Mouse (Mus musculus) gastrocnemius, postnatal 10 days (tissue): ENCODE results near the gene Siva1. TPM values are rescaled to one million over a fixed set of nuclear protein-coding genes. Genes with fewer than 3 reads are reported as not detected.

Source experiments
- DNase-seq: peaks from one replicate; pipeline ENCODE4 v3.0.0; 2021; ENCODE audit warnings: mixed read lengths
- total RNA-seq, 2 experiments: library from RNA; stranded (reverse); gene quantifications; 2 replicates each; pipeline ENCODE4 v1.2.3; 2021

Gene Siva1
- total RNA-seq, 2 experiments from 2014 or later: 27.2 to 28.1 TPM

GRCm38 (mm10) chr12:112659109-112659508, 14.6 kb downstream of the Siva1 start:
- peak; percentile 89 for DNase-seq

DNA sequence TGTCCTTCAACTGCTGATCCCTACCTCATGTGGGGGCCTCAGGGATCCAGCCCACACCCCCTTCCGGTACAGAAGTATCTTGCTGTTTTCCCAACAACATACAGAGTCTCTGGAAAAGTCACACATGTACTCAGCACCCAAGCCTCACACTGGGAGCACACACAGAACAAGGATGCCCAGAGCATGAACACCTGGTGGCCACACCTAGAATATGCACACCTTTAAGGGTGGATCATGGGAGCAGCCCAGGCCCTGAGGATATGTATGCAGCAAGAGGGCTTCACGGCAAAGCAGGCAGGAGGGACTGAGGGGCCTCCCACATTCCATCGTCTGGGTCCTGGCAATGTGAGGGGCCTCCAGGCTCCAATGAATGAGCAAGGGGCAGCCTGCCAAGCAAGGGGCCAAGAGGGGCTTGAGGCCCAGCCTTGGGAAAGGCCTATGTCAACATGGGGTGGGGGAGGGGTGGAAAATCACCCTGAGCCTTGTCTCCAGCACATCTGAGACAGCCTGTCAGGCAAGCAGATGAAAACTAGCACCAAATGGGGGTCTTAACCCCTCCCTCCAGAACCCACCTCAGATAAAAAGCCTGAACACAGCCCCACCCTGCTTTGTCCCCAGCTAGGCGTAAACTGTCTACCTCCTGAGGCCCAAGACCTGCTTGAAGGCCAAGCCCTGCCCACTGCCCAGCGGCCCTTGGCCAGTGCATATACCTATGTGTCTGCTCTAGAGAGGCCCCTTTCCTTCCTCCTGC, 16.3 kb downstream of the Siva1 start:
- DNase-seq: no peak

DNA sequence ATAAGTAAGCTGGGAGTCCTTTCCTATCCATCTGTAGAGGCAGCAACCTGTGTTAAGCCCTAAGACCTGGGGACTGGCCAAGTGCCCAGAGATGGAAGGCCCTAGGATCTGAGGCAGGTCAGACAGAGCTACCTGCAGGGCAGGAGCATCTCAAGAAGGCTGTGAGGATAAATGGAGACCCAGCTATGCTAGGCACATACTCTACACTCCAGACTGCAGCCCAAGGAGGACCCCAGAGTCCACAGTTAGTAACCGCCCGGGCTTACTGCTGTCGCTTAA, 16.8 kb downstream of the Siva1 start:
- no peak for DNase-seq

DNA sequence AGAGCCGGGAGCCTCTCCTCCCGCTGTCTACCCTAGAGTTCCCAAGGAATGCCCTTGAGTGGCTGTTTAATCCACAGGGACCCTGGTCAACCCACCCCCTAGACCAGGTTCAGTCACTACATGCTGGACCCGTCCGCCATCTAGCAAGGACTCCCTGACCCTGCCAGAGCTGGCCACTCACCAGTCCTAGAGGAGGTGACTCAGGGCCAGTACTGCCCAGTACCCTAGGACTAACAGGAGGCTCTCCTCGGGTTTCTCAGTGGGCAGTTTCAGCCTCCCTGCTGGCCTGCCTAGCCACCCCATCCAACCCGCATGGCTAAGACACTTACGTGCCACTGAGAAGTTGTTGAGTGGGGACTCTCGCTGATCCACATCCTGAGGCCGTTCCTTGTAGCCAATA, 17.4 kb downstream of the Siva1 start:
- no peak for DNase-seq

DNA sequence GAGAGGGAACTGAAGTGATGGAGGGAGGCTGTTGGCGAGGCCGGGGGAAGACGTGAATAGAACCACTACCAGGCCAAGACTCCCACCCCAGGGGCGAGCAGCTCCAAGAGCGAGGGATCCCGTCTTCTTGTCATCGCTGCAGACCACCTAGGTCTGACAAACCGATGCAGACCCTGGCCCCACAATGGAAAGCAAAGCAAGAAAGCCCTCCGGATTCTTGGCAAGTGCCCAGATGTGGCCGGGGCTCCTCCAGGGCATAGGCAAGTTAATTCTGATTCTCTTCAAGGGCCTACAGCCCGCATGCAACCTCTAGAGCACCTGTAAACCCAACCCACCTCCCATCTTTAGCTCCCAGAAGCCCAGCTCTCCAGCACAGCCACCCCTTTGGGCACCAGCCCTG, 18.8 kb downstream of the Siva1 start:
- no peak for DNase-seq

DNA sequence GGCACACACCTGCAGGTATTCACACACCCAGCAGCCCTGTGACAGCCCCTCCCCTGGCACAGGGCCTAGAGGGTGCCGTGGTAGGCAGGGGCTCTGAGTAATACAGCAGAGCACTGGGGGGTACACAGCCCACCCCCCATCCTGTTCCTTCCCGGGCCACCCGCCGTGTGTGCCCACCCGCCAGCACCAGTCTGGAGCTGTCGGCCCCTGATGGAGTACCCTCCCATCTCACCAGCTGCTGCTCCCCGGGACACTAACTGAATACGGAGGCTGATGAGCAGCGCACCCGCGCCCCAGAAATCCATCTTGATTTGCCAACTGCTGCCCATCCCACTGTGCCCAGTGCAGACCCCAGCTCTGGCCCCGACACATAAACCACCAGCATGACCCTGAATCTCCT, 19.2 kb downstream of the Siva1 start:
- DNase-seq: no peak

GRCm38 (mm10) chr12:112664124-112664523, 19.6 kb downstream of the Siva1 start:
- DNase-seq: no peak

- no peak for DNase-seq
Observed at GRCm38 (mm10) chr12:112664656-112665055, 20.2 kb downstream of the Siva1 start.

DNA sequence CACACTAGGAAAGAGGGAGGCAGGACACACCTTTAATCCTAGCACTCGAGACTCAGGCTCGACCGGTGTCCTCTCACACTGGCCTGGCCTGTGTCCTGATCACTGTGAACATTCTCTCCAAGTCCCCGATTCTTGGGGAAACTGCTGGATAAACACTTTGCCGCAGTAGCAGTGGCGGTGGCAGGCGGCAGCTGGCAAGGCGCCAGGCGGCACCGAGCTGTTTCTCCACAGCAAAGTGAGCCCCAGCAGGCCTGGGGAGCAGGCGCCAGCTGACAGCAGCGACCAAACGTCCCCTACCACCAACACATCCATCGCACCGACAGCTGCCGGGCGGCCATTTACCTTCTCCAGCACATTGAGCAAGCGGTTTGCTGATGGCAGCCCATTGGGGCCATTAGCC, 21.0 kb downstream of the Siva1 start:
- peak; percentile 78 for DNase-seq

- no peak for DNase-seq
Observed at GRCm38 (mm10) chr12:112665881-112666544, 21.5 kb downstream of the Siva1 start.

GRCm38 (mm10) chr12:112667619-112668297, 23.3 kb downstream of the Siva1 start:
- DNase-seq: peak; percentile 24

DNA sequence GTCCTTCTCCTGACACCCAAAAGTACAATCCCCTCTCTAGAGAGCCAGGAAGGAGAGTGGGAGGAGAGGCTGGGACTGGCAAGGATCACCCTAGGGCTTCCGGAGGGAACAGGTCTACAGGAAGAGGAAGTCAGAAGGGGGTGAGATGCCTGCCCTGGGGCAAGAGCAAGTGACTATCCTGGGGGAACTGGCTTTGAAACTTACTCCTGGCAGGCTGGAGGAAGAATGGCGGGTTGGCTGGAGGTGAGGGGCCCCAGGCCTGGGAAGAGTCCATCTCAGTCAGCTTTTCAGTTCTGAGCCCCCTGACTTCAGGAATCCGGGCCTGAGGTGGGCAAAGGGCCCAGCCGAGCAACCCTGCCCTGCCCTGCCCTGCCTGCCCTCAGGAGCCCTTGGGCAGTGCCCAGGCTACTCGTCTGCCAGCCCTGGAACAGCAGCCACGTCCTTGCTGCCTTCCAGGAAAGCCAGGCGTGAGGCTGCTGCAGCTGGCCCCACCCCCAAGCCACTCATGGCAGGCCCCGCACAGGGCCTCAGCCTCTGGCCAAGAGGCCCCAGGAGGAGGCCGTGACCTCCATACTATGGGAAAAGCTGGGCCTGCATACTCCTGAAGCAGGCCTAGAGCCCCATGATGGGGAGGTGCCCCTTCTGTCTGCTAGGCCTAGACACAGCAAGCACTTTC, 26.4 kb downstream of the Siva1 start:
- peak; percentile 71 for DNase-seq

DNA sequence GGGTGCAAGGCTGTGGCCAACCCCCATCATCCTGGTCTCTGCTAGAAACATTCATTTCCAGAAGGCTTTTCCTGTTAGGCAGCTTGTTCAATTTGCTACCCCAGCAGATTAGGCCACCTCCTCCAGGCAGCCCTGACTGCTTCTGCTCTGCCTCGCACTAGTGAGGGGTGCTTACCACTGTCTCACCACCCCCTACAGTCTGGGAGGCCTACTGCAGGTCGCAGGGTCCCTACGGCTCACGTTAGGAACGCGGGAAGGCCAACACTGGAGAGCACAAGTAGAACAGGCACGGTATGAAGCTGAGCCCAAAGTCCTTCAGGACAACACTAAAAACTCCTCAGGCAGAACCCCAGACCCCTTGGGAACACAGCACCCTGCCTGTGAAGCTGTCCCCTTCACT, 27.4 kb downstream of the Siva1 start:
- DNase-seq: no peak

- DNase-seq: peak; percentile 52
Observed at GRCm38 (mm10) chr12:112672744-112673575, 28.5 kb downstream of the Siva1 start.

DNA sequence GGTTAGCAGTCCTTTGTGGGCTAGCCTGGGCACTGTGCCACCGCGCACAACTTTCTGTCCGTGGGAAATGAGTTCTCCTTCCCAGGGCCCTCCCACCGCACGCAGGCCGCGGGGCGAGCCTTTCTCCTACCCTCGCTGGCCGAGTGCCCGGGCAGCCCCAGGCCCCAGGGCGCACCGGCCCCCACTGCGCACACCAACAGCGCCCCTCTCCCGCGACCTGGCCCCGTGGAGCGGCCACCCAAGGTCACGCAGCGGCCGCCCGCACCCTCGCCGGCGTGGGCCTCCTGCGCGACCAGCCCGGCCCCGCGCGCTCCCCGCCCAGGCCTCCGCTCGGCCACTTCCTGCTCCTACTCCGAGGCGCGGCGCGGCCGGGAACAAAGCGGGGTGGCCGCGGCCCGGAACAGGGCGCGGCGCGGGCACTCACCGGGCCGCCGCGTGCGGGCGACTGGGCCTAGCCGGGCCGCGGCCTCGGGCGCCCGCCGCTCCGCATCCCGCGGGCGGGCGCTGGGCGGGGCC, 29.2 kb downstream of the Siva1 start:
- DNase-seq: peak; percentile 69

- peak; percentile 57 for DNase-seq
Observed at GRCm38 (mm10) chr12:112674132-112675011, 29.9 kb downstream of the Siva1 start, which contains the start of gene Akt1. Gene Akt1 (minus strand): TSS chr12:112674884.

DNA sequence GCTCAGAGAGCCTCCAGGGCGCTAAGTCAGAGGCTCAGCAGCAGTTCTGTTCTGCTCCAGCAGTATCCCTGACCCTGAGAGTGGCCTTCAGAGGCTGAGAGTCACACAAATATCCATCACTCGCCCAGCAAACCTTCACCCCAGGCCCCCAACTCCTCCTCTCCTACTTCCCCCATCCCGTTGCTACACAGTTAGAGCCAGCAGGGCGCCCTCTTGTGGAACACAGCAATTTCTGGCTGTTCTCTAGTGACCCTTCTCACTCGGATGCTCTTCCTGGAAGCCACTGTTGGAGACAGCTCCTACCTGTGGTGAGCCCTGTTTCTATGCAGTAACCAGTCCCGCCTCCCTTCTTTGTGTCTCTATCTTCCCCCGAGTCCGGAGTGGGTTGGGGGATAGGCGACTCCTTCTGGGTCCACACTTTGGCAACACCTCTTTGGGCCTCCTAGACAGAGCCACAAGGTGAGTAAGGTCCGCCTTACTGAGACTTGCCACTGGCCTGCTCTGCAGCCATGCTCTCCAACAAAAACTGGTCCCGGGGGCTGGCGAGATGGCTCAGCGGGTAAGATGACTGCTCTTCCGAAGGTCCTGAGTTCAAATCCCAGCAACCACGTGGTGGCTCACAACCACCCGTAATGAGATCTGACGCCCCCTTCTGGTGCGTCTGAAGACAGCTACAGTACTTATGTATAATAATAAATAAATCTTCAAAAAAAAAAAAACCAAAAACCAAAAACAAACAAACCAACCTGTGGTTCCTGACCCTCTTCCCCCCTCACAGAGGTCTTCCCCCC, 31.0 kb downstream of the Siva1 start:
- peak; percentile 85 for DNase-seq

- no peak for DNase-seq
Observed at GRCm38 (mm10) chr12:112677076-112677475, 32.6 kb downstream of the Siva1 start.

GRCm38 (mm10) chr12:112677943-112678554, 33.6 kb downstream of the Siva1 start:
- no peak for DNase-seq
